Mouse (Mus musculus) left cerebral cortex, postnatal 10 days (tissue): ENCODE measurements around the gene Cdkl3. TPM values are rescaled to one million over a fixed set of nuclear protein-coding genes. Genes with fewer than 3 reads are reported as not detected.

Experiments
- DNase-seq, 2 experiments: peaks; one replicate each; pipeline ENCODE4 v3.0.0; 2021 to 2022; ENCODE audit warnings: low spot score in 2 of 2, mixed read lengths in 1 of 2; ENCODE audit errors: extremely low spot score in 1 of 2
- intact Hi-C: fragments of 180-260 bp; cut with DNase I; formaldehyde crosslinking; loops from one replicate; pipeline ENCODE4 v1.15.1; 2025
- microRNA-seq: library from miRNA; unstranded; fragments of <30 nt; microRNA quantifications from one replicate; pipeline ENCODE4 v1.2.0, GENCODE M21; 2022
- total RNA-seq, 2 experiments: library from RNA; stranded (reverse); gene quantifications; 2 replicates each; pipeline ENCODE4 v1.2.3; 2021

Gene Cdkl3
- total RNA-seq, 2 experiments from 2014 or later: 20.4 to 20.7 TPM

- DNase-seq: no peak
- intact Hi-C loops: no loop called here
Observed at GRCm38 (mm10) chr11:52130451-52131068, 126.5 kb downstream of the Cdkl3 start.

Small RNA genes lying within 50 kb of the gene (microRNA-seq; reads per million reads assigned to microRNA genes)
- not detected for gene Gm24157
- 23.0 reads per million, percentile 42 among the genes with 10 or more reads in this experiment for gene Mir3061

Other genes with a start within 250 kb of the Cdkl3 start
- 10 to 100 TPM; 24.4 to 25.8 TPM for gene Sec24a, start 240.6 kb upstream of the Cdkl3 start, total RNA-seq
- 10 to 100 TPM; 79.6 to 80.6 TPM for gene Sar1b, start 240.5 kb upstream of the Cdkl3 start, total RNA-seq
- 1 to 10 TPM; 6.7 to 8.2 TPM for gene Jade2, start 146.6 kb upstream of the Cdkl3 start, total RNA-seq
- gene Cdkn2aipnl, start 36.6 kb upstream of the Cdkl3 start, total RNA-seq: 10 to 100 TPM; 40.9 to 41.6 TPM
- gene Ube2b, start 3.5 kb upstream of the Cdkl3 start, total RNA-seq: 100 to 1,000 TPM; 158 to 169 TPM
- 100 to 1,000 TPM; 145 to 149 TPM for gene Ppp2ca, start 94.5 kb downstream of the Cdkl3 start, total RNA-seq
- gene Olfr1373, start 141.3 kb downstream of the Cdkl3 start, total RNA-seq: not detected
- not detected for gene Olfr1371, start 209.8 kb downstream of the Cdkl3 start, total RNA-seq
- gene Skp1a, start 227.8 kb downstream of the Cdkl3 start, total RNA-seq: 100 to 1,000 TPM; 499 to 514 TPM